In the genomic region with DNA sequence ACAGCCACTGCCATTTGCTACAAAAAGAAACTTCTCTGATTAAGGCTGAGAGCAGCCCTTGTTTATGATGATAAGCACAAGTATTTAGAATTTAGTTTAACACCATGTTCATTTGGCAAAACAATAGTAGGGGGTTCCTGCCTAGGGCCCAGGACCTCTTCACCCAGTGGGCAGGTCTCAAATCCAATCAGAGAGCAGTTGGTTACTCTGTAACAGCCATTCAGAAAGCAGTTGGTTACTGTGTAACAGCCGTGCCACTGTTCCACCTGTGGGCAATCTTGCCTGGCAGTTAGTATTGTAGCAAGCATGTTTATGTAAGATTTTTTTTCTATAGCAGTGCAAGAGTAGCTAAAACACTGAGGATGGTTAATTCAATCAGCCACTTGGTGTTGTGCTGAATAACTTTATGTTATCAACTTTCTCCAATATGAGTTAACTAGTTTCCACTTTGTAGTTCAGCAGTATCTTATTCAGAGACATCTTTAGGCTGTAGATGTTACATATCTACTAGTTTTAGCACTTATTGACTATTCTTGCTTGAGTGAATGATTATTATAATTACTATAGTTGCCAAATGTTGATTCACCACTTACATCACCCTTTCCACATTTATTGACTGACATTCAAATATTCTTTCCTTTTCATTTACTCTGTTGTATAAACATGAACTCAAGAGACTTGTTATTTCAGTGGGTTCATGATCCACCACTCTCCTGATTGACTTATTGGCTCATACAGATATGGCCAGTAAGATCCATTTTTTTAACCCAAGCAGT, we compare ENCODE assay signal across 18 mouse cellular contexts. TPM values are rescaled to one million over a fixed set of nuclear protein-coding genes. Genes with fewer than 3 reads are reported as not detected.
"Had no signal": no experiment of that assay in that cellular context is flagged by ENCODE, and none has a peak within 500 bp of the region (broad histone marks: within the 10 kb centered on the region; RNA-seq: fewer than 3 reads in every experiment).

No protein-coding gene starts in this region.

- DNase-seq: layer of hippocampus, postnatal 36 days; liver, embryonic 13.5 days; lung, embryonic 14.5 days; right cerebral cortex, adult 18-20 months; right cerebral cortex, postnatal 14 days; right cerebral cortex, postnatal 4 days; thymus, adult 18-20 months; thymus, postnatal 36 days had no signal

- H3K4me1 ChIP-seq: liver, embryonic 13.5 days; midbrain, embryonic 12.5 days; midbrain, embryonic 15.5 days; neural tube, embryonic 12.5 days; neural tube, embryonic 15.5 days had no signal

- H3K27me3 ChIP-seq: liver, embryonic 13.5 days; midbrain, embryonic 12.5 days; midbrain, embryonic 15.5 days; neural tube, embryonic 15.5 days had no signal

- H3K4me3 ChIP-seq: left cerebral cortex, adult 2 months; liver, embryonic 13.5 days; midbrain, embryonic 12.5 days; midbrain, embryonic 15.5 days; neural tube, embryonic 12.5 days; neural tube, embryonic 15.5 days had no signal

- H3K4me2 ChIP-seq: liver, embryonic 13.5 days; lung, embryonic 14.5 days; midbrain, embryonic 12.5 days; midbrain, embryonic 15.5 days; neural tube, embryonic 12.5 days; neural tube, embryonic 15.5 days had no signal

- H3K36me3 ChIP-seq: liver, embryonic 13.5 days; midbrain, embryonic 12.5 days; midbrain, embryonic 15.5 days; neural tube, embryonic 12.5 days; neural tube, embryonic 15.5 days had no signal

- H3K9me3 ChIP-seq: liver, embryonic 13.5 days; midbrain, embryonic 12.5 days; midbrain, embryonic 15.5 days; neural tube, embryonic 12.5 days; neural tube, embryonic 15.5 days had no signal

- H3K27ac ChIP-seq: left cerebral cortex, adult 2 months; liver, embryonic 13.5 days; macrophage; midbrain, embryonic 12.5 days; midbrain, embryonic 15.5 days; neural tube, embryonic 12.5 days; neural tube, embryonic 15.5 days; stomach, postnatal 0 days had no signal

- H3K9ac ChIP-seq: liver, embryonic 13.5 days; lung, embryonic 14.5 days; midbrain, embryonic 12.5 days; midbrain, embryonic 15.5 days; neural tube, embryonic 12.5 days; neural tube, embryonic 15.5 days had no signal

- ATAC-seq: intestine, postnatal 0 days; lung, postnatal 0 days; midbrain, embryonic 15.5 days had no signal

RNA-seq across cellular contexts. Expression of gene Inmt, which starts 8.0 kb away (rescaled TPM):
- polyA plus RNA-seq: macrophage; midbrain, embryonic 12.5 days; midbrain, embryonic 15.5 days; neural tube, embryonic 12.5 days; neural tube, embryonic 15.5 days had no signal

RNA-seq across cellular contexts. Expression of gene Crhr2, which starts 50.0 kb away (rescaled TPM):
- polyA plus RNA-seq: limb, embryonic 11.5 days; lung, embryonic 14.5 days; macrophage had no signal
